Mouse (Mus musculus) inflammation-experienced regulatory T-cells, adult 6 months (primary cell): Measurements from ENCODE around the gene Slc22a28. TPM values are rescaled to one million over a fixed set of nuclear protein-coding genes. Genes with fewer than 3 reads are reported as not detected.
"Not testable (repeated sequence)": the region's sequence is repeated elsewhere in the genome, so short reads cannot be mapped to it uniquely, and the experiment has no call there.

Experiments
- ATAC-seq: one replicate; pipeline ENCODE4 v1.8.0; 2017
- polyA plus RNA-seq, 3 experiments: library from polyadenylated mRNA; unstranded; fragments of 100-300 nt; shearing (Covaris generic); gene quantifications; one replicate each; pipeline ENCODE4 v1.2.1; 2017

The Slc22a28 gene
- not detected for polyA plus RNA-seq

DNA sequence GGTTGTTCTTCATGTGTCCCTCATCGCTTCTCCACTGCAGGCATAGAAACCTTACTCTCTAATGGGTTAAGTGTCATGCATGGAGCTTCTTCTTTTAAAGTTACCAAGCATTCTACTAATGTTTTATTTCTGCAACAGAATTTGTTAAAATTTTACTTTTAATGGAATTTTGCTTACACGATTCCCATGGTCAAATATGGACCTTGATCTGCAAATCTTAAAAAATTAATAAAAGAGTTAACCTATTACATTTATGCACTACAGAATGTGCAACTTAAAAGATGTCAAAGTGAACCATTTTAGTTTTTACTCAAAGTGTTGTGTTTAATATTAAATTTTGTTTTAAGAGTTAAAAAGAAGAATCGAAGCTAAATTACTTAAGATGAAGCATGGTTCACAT lies at the start of gene Slc22a28:
Gene Slc22a28 (minus strand): TSS at position 102 of the 400 bp plus-strand sequence.
- not testable (repeated sequence) for ATAC-seq

DNA sequence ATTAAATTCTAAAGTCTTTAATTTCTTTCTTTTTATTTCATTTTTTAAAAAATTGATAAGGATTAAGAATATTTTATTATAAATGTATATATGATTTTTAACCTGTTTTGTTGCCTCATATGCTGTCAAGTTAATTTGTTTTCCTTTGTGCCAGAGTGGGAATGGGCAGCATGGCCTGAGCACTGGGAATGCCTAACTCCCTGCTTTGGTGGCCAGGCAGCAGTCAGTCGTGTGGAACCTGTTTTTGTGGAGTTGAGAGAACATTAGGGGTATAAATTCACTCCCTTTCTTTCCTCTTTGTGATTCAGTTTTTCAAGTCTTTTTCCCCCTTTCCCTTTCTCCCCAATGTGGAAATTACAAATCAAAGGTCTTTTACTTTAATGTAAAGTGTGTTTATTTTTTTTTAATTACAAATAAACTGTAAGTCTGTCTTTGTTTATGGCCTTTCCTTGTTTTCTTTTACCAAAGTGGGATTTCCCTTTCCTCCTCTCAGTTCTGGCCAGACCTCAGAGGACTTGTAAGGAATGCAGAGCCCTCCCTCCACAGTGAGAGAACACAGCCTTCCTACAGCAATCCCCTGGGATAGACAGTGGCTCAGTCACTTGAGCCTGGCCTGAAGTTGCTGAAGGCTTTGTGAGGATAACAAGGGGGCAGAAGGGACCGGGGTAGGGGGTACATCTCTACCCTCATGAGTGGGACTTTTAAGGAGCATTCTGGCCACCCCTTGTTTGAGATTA lies 17.2 kb upstream of the Slc22a28 start:
- ATAC-seq, result no peak

DNA sequence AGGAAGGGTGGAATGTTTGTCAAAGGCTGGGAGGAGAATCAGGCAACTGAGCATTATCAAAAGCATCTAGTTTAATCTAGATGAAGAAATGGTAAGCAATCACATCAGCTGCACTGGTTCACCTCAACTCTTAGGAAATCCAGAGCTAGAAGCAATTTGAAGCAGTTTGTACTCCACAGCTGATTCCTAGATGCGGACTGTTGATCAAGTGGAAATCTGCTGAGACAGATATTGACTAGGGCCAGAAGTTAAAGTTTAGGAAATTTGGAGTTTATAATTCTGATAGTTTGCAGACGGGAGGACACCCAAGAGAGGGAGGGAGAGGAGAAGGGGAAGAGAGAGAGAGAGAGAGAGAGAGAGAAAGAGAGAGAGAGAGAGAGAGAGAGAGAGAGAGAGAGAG lies 10.9 kb upstream of the Slc22a28 start:
- ATAC-seq, result not testable (repeated sequence)

DNA sequence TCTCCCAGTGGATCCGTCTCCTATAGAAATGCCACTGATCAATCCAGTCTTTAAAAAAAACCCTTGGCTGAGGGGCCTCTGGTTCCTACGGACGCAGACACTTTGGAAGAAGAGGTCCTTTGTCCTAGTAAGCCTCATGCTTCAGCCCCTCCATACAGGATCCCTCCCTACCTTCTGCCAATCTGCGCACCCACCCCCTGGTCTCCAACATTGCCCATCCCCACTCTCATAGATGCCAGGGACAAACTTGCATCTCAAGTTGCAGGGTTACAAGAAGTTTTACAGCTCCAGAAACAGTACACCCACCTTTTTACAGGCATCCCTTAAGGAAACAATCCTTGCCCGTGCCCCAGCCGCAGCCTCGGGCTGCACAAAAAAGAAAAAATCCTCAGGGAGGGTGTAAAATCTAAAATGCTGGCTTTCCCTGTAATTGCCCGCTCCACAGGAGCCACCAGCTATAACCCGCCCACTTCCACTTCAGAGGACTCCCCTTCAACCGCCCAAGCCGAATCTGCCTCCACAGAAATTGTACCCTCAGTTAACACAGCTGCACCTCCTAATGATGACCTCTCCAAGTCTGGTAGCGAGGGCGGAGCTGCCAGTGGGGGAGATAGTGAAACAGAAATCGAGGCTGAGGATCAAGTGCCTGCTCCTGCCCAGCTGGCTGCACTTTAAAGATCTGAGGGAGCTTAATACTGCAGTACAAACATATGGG lies 2.5 kb upstream of the Slc22a28 start:
- not testable (repeated sequence) for ATAC-seq

DNA sequence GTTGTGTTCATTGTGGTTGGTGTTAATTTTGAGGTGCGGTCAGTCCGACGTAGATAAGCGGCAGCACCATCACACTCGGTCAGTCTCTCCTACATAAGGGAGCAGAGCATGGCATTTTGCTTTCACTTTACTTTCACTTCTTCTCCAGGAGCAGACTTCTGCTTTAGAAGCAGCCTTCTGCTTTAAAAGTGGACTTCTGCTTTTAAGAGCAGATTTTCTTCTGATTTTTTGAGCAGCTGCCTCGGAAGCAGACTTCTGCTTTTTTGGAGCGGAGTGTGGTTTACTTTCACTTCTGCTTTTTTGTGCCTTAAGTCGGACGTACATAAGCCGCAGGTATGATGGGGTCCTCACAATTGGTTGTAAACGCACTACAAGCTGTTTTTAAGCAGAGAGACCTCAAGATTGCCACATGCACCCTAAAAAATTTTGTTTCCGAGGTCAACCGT lies 111.9 kb downstream of the Slc22a28 start:
- peak; percentile 67 for ATAC-seq

DNA sequence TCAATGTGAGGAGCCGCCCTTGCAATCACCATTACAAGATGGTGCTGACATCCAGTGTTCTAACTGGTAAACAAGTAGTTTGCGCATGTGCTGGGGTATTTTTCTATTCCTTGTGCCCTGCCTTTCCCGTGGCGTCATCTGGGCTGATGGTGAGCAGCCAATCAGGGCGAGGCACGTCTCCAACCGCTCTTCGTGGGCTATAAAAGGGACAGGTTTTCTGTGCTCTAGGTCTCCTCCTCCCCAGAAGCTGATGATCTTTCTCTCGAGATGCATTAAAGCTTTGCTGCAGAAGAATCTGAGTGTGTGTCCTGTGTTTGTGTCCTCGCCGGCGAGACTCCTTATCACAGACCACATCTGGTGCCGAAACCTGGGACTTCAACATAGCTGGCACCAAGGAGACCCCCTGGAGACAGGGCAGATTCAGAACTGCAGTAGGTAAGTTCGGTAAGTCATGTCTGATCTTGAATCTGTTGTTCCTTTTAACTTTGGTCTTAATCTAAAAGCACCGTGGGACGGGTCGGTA lies 112.4 kb downstream of the Slc22a28 start:
- peak; percentile 52 for ATAC-seq

DNA sequence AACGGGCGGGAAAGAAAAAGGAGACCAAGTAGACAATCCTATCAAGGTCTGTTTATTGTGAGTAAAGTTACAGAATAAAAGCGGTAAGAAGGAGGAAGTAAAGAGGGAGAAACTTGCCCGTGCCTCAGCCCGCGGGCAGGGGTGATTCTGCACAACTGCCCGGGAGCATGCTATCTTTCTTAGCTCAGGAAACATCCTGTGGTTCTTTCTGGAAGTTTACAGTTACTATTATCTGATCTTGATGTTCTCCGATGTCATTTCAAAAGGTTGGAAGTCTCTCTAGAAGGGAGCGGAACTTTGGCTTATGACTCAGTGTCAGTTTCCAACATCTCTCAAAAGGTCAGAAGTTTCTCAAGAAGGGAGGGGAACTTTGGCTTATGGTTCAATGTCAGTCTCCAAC lies 113.2 kb downstream of the Slc22a28 start:
- not testable (repeated sequence) for ATAC-seq

Other genes with a start within 250 kb of the Slc22a28 start
- not detected for gene Slc22a27, start 166.0 kb downstream of the Slc22a28 start, polyA plus RNA-seq
- gene Slc22a29, start 86.9 kb upstream of the Slc22a28 start, polyA plus RNA-seq, result under 1 TPM in 1 of 3 experiments, not detected in 2; 0.30 TPM